Mouse (Mus musculus) kidney, adult 2 months (tissue): ENCODE results near the gene Lzts3.

Source experiments
- CTCF ChIP-seq: fragments of 200-500 bp; conservative IDR thresholded peaks from 2 replicates; pipeline ENCODE4 v1.5.1; 2011; ENCODE audit warnings: low read depth, mild to moderate bottlenecking, control low read depth, low read length, moderate library complexity, mixed read lengths; ENCODE audit not compliant: insufficient read depth, insufficient read length
- POLR2A ChIP-seq: fragments of 200-500 bp; IDR thresholded peaks from one replicate; pipeline ENCODE4 v1.6.1; 2011; ENCODE audit warnings: low read depth, low read length, control low read depth

- TF ChIP-seq POLR2A (no peak), CTCF (no peak)
Observed at GRCm38 (mm10) chr2:130657541-130657940, 14.9 kb upstream of the Lzts3 start.
